Mouse (Mus musculus): Measurements from ENCODE around the gene Trak1.

DNA sequence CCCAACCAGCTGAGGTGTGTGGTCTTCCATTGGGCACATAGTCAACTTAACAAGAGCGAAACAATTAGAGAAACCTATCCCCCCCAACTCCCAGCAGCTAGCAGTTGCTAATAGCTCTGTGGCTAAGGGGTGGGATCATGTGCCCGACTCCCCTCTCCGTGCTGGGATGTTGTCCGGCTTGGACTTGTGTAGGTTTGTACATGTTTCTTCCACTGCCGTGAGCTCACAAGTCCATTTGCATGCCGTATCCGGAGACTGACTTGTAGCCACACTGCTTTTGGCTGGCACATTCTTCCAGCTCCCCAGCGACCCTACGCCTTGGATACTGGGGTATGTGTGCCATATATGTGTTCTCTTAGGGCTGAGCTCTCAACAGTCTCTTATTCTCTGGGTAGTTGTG is 55.4 kb downstream of the Trak1 start:
- no peak for TF ChIP-seq HCFC1 (IDR thresholded peaks at IDR 0.05; ENCODE audit: borderline replicate concordance, insufficient read depth, low read length)
- TF ChIP-seq ZC3H11A (IDR thresholded peaks at IDR 0.05; ENCODE audit: borderline replicate concordance, low read depth, low read length), result no peak
- TF ChIP-seq ZNF384 (IDR thresholded peaks at IDR 0.05; ENCODE audit: low read depth, low read length), result no peak
- TF ChIP-seq CHD2 (IDR thresholded peaks at IDR 0.05; ENCODE audit: low read depth, low read length), result no peak

All from ES-E14 (cell line).